8 mouse cellular contexts compared by ENCODE assay signal in genomic region chr13:111808637-111809465, GRCm38 (mm10). TPM values are rescaled to one million over a fixed set of nuclear protein-coding genes. Genes with fewer than 3 reads are reported as not detected.
DNase-seq lines count a peak whose midpoint lies in the region; ATAC-seq and TF ChIP-seq lines count a peak whose summit lies in the region.

Gene Map3k1 (minus strand): TSS chr13:111808993.

- DNase-seq in forebrain, embryonic 10.5 days (ENCODE audit: extremely low spot score, low spot score) = peak; percentile 74
- peak; percentile 69 to 90 for DNase-seq in kidney, postnatal 25 days
- DNase-seq in thymus, adult 2 months = peak; percentile 76

- H3K27ac ChIP-seq in bone marrow macrophage, adult 2 months (ENCODE audit: insufficient read depth, low read depth, low read length) = peak within 1 kb of the TSS; percentile 95
- H3K27ac ChIP-seq in forebrain, embryonic 10.5 days = peak within 1 kb of the TSS; percentile 97
- H3K27ac ChIP-seq in heart, embryonic 15.5 days = peak within 1 kb of the TSS; percentile 98
- peak within 1 kb of the TSS; percentile 94 for H3K27ac ChIP-seq in liver, embryonic 15.5 days (replicated peaks)
- peak within 1 kb of the TSS; percentile 99 for H3K27ac ChIP-seq in neural tube, embryonic 13.5 days (replicated peaks)
- peak within 1 kb of the TSS; percentile 98 for H3K27ac ChIP-seq in thymus, adult 2 months (ENCODE audit: control insufficient read depth, insufficient read depth, low read length)

- TF ChIP-seq POLR2A in bone marrow macrophage, adult 2 months (IDR thresholded peaks at IDR 0.05; ENCODE audit: borderline replicate concordance, low read depth, low read length) = no peak
- TF ChIP-seq POLR2A in thymus, adult 2 months (IDR thresholded peaks at IDR 0.05; ENCODE audit: control insufficient read depth, extremely low read depth, insufficient read depth, low read length, poor library complexity) = peak; percentile 85

- WGBS in forebrain, embryonic 10.5 days = under 1% methylated on average over 130 of the region's 136 CpGs
- under 1% methylated on average over 64 of the region's 136 CpGs for WGBS in heart, embryonic 15.5 days
- WGBS in liver, embryonic 15.5 days (ENCODE audit: insufficient replicate concordance) = under 1% methylated on average over 114 of the region's 136 CpGs
- WGBS in neural tube, embryonic 13.5 days = under 1% methylated on average over 87 of the region's 136 CpGs
- WGBS in thymus, adult 2 months = 2% methylated on average over 110 of the region's 136 CpGs

- no peak for TF ChIP-seq CTCF in bone marrow macrophage, adult 2 months (IDR thresholded peaks at IDR 0.05; ENCODE audit: low read depth, low read length)
- TF ChIP-seq CTCF in thymus, adult 2 months (IDR thresholded peaks at IDR 0.05; ENCODE audit: borderline replicate concordance, control insufficient read depth, extremely low read depth, insufficient read depth, low read length, poor library complexity) = no peak

- peak within 1 kb of the TSS; percentile 99 for H3K4me3 ChIP-seq in bone marrow macrophage, adult 2 months (ENCODE audit: insufficient read depth, low read length)
- H3K4me3 ChIP-seq in forebrain, embryonic 10.5 days = peak within 1 kb of the TSS; percentile 97
- H3K4me3 ChIP-seq in heart, embryonic 15.5 days = peak within 1 kb of the TSS; percentile 89
- H3K4me3 ChIP-seq in liver, embryonic 15.5 days (replicated peaks) = peak within 1 kb of the TSS; percentile 99
- peak within 1 kb of the TSS; percentile 86 for H3K4me3 ChIP-seq in neural tube, embryonic 13.5 days
- peak within 1 kb of the TSS; percentile 94 for H3K4me3 ChIP-seq in thymus, adult 2 months (ENCODE audit: control insufficient read depth, insufficient read depth, low read length)

- no peaks in the 10 kb centered on the region for H3K36me3 ChIP-seq in forebrain, embryonic 10.5 days (replicated peaks)
- H3K36me3 ChIP-seq in heart, embryonic 15.5 days = no peaks in the 10 kb centered on the region
- no peaks in the 10 kb centered on the region for H3K36me3 ChIP-seq in liver, embryonic 15.5 days (replicated peaks)
- H3K36me3 ChIP-seq in neural tube, embryonic 13.5 days = no peaks in the 10 kb centered on the region
- H3K36me3 ChIP-seq in thymus, adult 2 months (ENCODE audit: control insufficient read depth, insufficient read depth, low read length) = no peaks in the 10 kb centered on the region

- H3K4me1 ChIP-seq in bone marrow macrophage, adult 2 months (ENCODE audit: control insufficient read depth, insufficient read depth, low read length) = peaks cover 6% of the 10 kb centered on the region
- H3K4me1 ChIP-seq in forebrain, embryonic 10.5 days = peaks cover 43% of the 10 kb centered on the region
- H3K4me1 ChIP-seq in heart, embryonic 15.5 days (replicated peaks) = peaks cover 31% of the 10 kb centered on the region
- peaks cover 47% of the 10 kb centered on the region for H3K4me1 ChIP-seq in liver, embryonic 15.5 days (replicated peaks)
- H3K4me1 ChIP-seq in neural tube, embryonic 13.5 days (replicated peaks) = peaks cover 31% of the 10 kb centered on the region
- peaks cover 10% of the 10 kb centered on the region for H3K4me1 ChIP-seq in thymus, adult 2 months (replicated peaks; ENCODE audit: control insufficient read depth, insufficient read depth, low read length)

- H3K27me3 ChIP-seq in forebrain, embryonic 10.5 days (ENCODE audit: poor library complexity, severe bottlenecking) = peaks cover 22% of the 10 kb centered on the region
- H3K27me3 ChIP-seq in heart, embryonic 15.5 days = no peaks in the 10 kb centered on the region
- peaks cover 34% of the 10 kb centered on the region for H3K27me3 ChIP-seq in liver, embryonic 15.5 days
- H3K27me3 ChIP-seq in neural tube, embryonic 13.5 days = 0 out of 2 replicates have a peak, but pooled peaks cover 7% of the 10 kb centered on the region
- H3K27me3 ChIP-seq in thymus, adult 2 months (ENCODE audit: control insufficient read depth, insufficient read depth, low read length) = no peaks in the 10 kb centered on the region

- peak within 1 kb of the TSS; percentile 93 for H3K4me2 ChIP-seq in heart, embryonic 15.5 days
- H3K4me2 ChIP-seq in liver, embryonic 15.5 days = peak within 1 kb of the TSS; percentile 99
- H3K4me2 ChIP-seq in neural tube, embryonic 13.5 days = peak within 1 kb of the TSS; percentile 90

- H3K9me3 ChIP-seq in forebrain, embryonic 10.5 days = no peaks in the 10 kb centered on the region
- no peaks in the 10 kb centered on the region for H3K9me3 ChIP-seq in heart, embryonic 15.5 days (replicated peaks)
- no peaks in the 10 kb centered on the region for H3K9me3 ChIP-seq in liver, embryonic 15.5 days (replicated peaks)
- no peaks in the 10 kb centered on the region for H3K9me3 ChIP-seq in neural tube, embryonic 13.5 days

- peak; percentile 22 for ATAC-seq in CD4-positive, CD25-positive, alpha-beta regulatory T cell, adult 4 months
- ATAC-seq in heart, embryonic 15.5 days (replicated peaks; ENCODE audit: insufficient number of reproducible peaks, insufficient read depth, low FRiP score, low read depth) = peak; percentile 75
- peak; percentile 78 for ATAC-seq in liver, embryonic 15.5 days (ENCODE audit: insufficient read depth)
- ATAC-seq in neural tube, embryonic 13.5 days (ENCODE audit: low read depth) = peak; percentile 81

- H3K9ac ChIP-seq in heart, embryonic 15.5 days = peak within 1 kb of the TSS; percentile 85
- peak within 1 kb of the TSS; percentile 99 for H3K9ac ChIP-seq in liver, embryonic 15.5 days
- H3K9ac ChIP-seq in neural tube, embryonic 13.5 days = peak within 1 kb of the TSS; percentile 88

RNA-seq across cellular contexts. Expression of gene Map3k1, which starts in this region (rescaled TPM):
- polyA plus RNA-seq in CD4-positive, CD25-positive, alpha-beta regulatory T cell, adult 4 months (2017; shearing (Covaris generic)) = 100 to 1,000 TPM; 117 to 125 TPM
- 58.7 and 61.5 TPM in 2 replicates for polyA plus RNA-seq in bone marrow macrophage, adult 2 months (2012; ENCODE audit: insufficient read depth, insufficient read length, missing spikeins)
- 13.4 and 13.9 TPM in 2 replicates for polyA plus RNA-seq in forebrain, embryonic 10.5 days (2016; fragmentation: Nextera tagmentation; extraction: Ambion mirVana)
- 11.4 and 11.7 TPM in 2 replicates for polyA plus RNA-seq in heart, embryonic 15.5 days (2015; fragmentation: Nextera tagmentation; extraction: Ambion mirVana)
- 11.8 and 12.3 TPM in 2 replicates for polyA plus RNA-seq in liver, embryonic 15.5 days (2015; fragmentation: Nextera tagmentation; extraction: Ambion mirVana)
- 12.2 and 14.3 TPM in 2 replicates for polyA plus RNA-seq in neural tube, embryonic 13.5 days (2015; fragmentation: Nextera tagmentation; extraction: Ambion mirVana)
- polyA plus RNA-seq in thymus, adult 2 months (2012; rRNA removed) = 47.2 and 54.9 TPM in 2 replicates

Comparison
In these comparisons a context has a peak if more than half of its experiments do, and no peak if none do; other contexts are left out.
1. Peak in every context shown above with its lines: DNase-seq, ATAC-seq, H3K4me3 ChIP-seq and H3K27ac ChIP-seq.
2. ATAC-seq: peak in every context shown above with its lines; median percentile 81 in neural tube, embryonic 13.5 days; 78 in liver, embryonic 15.5 days; 75 in heart, embryonic 15.5 days; 22 in CD4-positive, CD25-positive, alpha-beta regulatory T cell, adult 4 months.